Mouse (Mus musculus): ENCODE data around the gene Lmbrd2. TPM values are rescaled to one million over a fixed set of nuclear protein-coding genes. Genes with fewer than 3 reads are reported as not detected.
"Not testable (repeated sequence)": the region's sequence is repeated elsewhere in the genome, so short reads cannot be mapped to it uniquely, and the experiment has no call there.

The Lmbrd2 gene
- polyA plus RNA-seq, 1 experiment from 2014 or later = 3.4 TPM

GRCm38 (mm10) chr15:9216446-9216845 is 76.1 kb downstream of the Lmbrd2 start:
- no peak for ATAC-seq (ENCODE audit: insufficient read depth)
- 94% methylated on average over 5 of the region's 5 CpGs for WGBS
- H3K27me3 ChIP-seq (ENCODE audit: insufficient read depth, low read length) = no peaks in the 10 kb centered on the region

GRCm38 (mm10) chr15:9230917-9231316 is 90.6 kb downstream of the Lmbrd2 start:
- not testable (repeated sequence) for H3K4me1 ChIP-seq (ENCODE audit: insufficient read depth)

More at GRCm38 (mm10) chr15:9216446-9216845, 76.1 kb downstream of the Lmbrd2 start:
- Histone ChIP-seq H3K27ac (ENCODE audit: low read depth) (no peak overlapping the region), H3K9ac (no peak overlapping the region), H3K4me2 (no peak overlapping the region), H3K36me3 (ENCODE audit: insufficient read depth) (no peaks in the 10 kb centered on the region), H3K4me3 (ENCODE audit: low read depth, low read length) (no peak overlapping the region), H3K9me3 (ENCODE audit: low read depth, low read length) (no peaks in the 10 kb centered on the region), H3K4me1 (ENCODE audit: insufficient read depth) (no peaks in the 10 kb centered on the region)
- DNase-seq = no peak
- no peak for TF ChIP-seq CTCF (IDR thresholded peaks at IDR 0.05; ENCODE audit: low read depth)

GRCm38 (mm10) chr15:9246345-9246744 is 106.0 kb downstream of the Lmbrd2 start:
- TF ChIP-seq CTCF (IDR thresholded peaks at IDR 0.05; ENCODE audit: low read depth) = no peak

More at GRCm38 (mm10) chr15:9230917-9231316, 90.6 kb downstream of the Lmbrd2 start:
- DNase-seq; H3K9ac ChIP-seq; H3K9me3 ChIP-seq (ENCODE audit: low read depth, low read length); H3K27ac ChIP-seq (ENCODE audit: low read depth); H3K27me3 ChIP-seq (ENCODE audit: insufficient read depth, low read length); H3K4me2 ChIP-seq; H3K4me3 ChIP-seq (ENCODE audit: low read depth, low read length); H3K36me3 ChIP-seq (ENCODE audit: insufficient read depth); ATAC-seq (ENCODE audit: insufficient read depth): not testable (repeated sequence)
- WGBS = 71% methylated on average over 4 of the region's 4 CpGs

More at GRCm38 (mm10) chr15:9246345-9246744, 106.0 kb downstream of the Lmbrd2 start:
- Histone ChIP-seq H3K27me3 (ENCODE audit: insufficient read depth, low read length) (no peaks in the 10 kb centered on the region), H3K36me3 (ENCODE audit: insufficient read depth) (no peaks in the 10 kb centered on the region), H3K4me1 (ENCODE audit: insufficient read depth) (no peaks in the 10 kb centered on the region), H3K4me2 (no peak overlapping the region), H3K9me3 (ENCODE audit: low read depth, low read length) (no peaks in the 10 kb centered on the region), H3K27ac (ENCODE audit: low read depth) (no peak overlapping the region), H3K4me3 (ENCODE audit: low read depth, low read length) (no peak overlapping the region), H3K9ac (no peak overlapping the region)
- no peak for ATAC-seq (ENCODE audit: insufficient read depth)
- DNase-seq = no peak

Other genes with a start within 250 kb of the Lmbrd2 start
- gene Ranbp3l, start 172.6 kb upstream of the Lmbrd2 start, polyA plus RNA-seq (2014; fragmentation: Nextera tagmentation; extraction: Ambion mirVana) = 0.09 and 0.42 TPM in 2 replicates
- 38.6 and 42.1 TPM in 2 replicates for gene Nadk2, start 69.3 kb upstream of the Lmbrd2 start, polyA plus RNA-seq (2014; fragmentation: Nextera tagmentation; extraction: Ambion mirVana)
- gene Skp2, start 14.9 kb downstream of the Lmbrd2 start, polyA plus RNA-seq (2014; fragmentation: Nextera tagmentation; extraction: Ambion mirVana) = 102 and 106 TPM in 2 replicates
- gene Ugt3a1, start 136.3 kb downstream of the Lmbrd2 start, polyA plus RNA-seq (2014; fragmentation: Nextera tagmentation; extraction: Ambion mirVana) = not detected in 2 replicates
- gene Ugt3a2, start 195.0 kb downstream of the Lmbrd2 start, polyA plus RNA-seq (2014; fragmentation: Nextera tagmentation; extraction: Ambion mirVana) = not detected in 2 replicates